Mouse (Mus musculus): ENCODE data around the gene Phf8.
"Not testable (repeated sequence)": the region's sequence is repeated elsewhere in the genome, so short reads cannot be mapped to it uniquely, and the experiment has no call there.

Phf8 gene

DNA sequence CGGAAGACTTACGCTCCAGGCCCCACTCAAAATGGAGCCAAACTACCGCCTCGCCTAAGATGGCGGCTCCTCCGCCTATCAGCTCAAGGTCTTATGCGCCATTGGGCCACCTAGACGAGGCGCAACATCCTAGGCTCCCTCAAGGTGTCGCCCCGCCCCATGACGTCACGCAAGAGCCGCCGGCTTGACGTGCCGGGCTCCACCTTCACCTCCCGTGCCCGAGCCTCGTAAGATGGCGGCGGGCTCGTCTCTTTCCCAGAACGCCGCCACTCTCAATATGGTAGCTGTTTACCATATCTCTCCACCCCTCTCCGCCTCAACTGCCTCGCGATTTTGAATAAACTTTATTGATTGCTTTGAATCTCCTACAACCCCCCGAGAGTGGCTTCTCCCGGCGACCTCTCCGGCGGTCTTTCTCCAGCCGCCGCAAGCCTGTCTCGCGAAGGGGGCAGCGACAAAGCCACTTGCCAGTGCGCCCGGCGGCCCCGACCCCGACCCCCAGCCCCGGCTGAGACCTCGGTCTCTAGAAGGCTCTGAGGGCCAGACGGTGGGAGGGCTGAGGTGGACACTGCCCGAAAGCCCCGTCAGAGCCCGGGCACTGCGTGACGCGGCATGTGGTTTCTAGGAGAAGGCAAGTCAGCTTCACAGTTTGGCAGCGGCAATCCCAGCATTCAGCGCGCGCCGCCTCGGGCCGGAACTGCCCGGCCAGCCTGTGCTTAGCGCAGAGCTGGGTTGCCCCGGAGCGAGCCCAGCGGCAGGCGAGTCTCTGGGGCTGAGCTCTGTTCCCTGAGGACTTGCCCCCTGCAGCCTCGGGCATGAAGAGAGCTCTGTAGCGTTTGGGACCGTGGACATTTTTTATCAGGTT lies at the start of gene Phf8:
Gene Phf8 (plus strand): TSS at position 215 of the 865 bp plus-strand sequence.
- peak; percentile 85 for DNase-seq (ENCODE audit: low read depth)

DNA sequence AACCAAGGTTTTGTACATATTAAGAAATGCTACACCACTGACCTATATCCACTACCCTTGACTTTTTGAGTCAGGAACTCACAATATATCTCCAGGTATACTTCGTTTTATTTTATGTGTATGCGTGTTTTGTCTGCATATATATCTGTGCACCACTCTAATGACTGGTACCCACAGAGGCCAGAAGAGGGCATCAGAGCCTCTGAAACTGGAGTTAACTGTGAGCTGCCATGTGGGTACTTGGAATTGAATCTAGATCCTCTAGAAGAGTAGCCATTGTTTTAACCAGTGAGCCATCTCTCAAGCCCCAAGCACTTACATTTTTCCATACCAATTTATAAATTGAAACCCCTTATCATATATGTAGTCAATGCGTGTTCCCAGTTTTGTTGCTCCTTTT lies 32.3 kb upstream of the Phf8 start:
- no peak for DNase-seq (ENCODE audit: low read depth)

GRCm38 (mm10) chrX:151493269-151493668 lies 27.2 kb upstream of the Phf8 start:
- DNase-seq (ENCODE audit: low read depth) = not testable (repeated sequence)

DNA sequence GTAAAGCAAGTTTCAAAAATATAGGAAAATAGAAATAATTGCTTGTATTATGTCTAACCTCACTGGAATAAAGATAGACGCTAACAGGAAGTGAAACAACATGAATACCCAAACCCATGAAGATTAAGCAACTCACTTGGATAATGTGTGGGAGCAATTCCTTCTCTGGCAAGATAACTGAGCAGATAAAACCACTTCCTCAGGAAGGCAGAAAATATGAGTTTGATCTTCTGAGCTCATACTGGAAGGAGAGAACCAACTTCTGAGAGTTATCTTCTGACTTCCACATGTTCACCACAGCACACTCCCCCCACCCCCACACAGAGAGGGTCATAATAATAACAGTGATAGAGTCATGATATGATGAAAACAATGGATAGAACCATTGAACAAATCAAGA lies 23.9 kb upstream of the Phf8 start:
- no peak for DNase-seq (ENCODE audit: low read depth)

GRCm38 (mm10) chrX:151508536-151508935 lies 11.9 kb upstream of the Phf8 start:
- DNase-seq (ENCODE audit: low read depth) = no peak

DNA sequence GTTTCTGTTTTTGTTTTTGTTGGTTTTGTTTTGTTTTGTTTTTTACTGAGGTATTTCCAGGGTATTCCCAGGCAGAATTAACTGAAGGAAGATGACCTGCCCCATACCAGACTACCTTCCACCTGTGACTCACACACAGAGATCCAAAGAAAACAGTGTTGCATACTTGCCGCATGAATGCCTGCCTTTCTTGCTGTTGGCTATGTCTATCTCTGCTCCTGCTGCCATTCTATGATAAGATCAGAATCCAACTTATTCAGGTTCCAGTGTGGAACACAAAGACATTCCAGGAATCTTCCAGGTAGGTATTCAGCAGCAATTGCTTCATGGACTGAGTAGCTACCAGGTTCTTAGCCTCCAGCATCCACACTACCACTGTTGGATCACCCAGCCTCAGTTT lies 10.6 kb upstream of the Phf8 start:
- no peak for DNase-seq (ENCODE audit: low read depth)

- DNase-seq (ENCODE audit: low read depth) = no peak
These were observed 7.4 kb upstream of the Phf8 start for GRCm38 (mm10) chrX:151513066-151513465.

GRCm38 (mm10) chrX:151513694-151514093 lies 6.8 kb upstream of the Phf8 start:
- no peak for DNase-seq (ENCODE audit: low read depth)

DNA sequence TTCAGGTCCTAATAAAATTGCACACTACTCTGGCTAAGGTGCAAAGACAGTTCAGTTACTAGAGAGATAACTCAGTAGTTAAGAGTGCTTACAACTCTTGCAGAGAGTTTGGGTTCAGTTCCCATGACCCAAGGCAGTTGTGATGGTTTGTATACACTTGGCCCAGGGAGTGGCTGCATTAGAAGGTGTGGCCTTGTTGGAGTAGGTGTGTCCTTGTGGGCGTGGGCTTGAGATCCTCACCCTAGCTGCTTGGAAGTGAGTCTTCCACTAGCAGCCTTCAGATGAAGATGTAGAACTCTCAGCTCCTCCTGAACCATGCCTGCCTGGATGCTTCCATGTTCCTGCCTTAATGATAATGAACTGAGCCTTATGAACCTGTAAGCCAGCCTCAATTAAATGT lies 2.3 kb upstream of the Phf8 start:
- no peak for DNase-seq (ENCODE audit: low read depth)

- no peak for DNase-seq (ENCODE audit: low read depth)
These were observed 380 bp upstream of the Phf8 start for GRCm38 (mm10) chrX:151520127-151520457.

DNA sequence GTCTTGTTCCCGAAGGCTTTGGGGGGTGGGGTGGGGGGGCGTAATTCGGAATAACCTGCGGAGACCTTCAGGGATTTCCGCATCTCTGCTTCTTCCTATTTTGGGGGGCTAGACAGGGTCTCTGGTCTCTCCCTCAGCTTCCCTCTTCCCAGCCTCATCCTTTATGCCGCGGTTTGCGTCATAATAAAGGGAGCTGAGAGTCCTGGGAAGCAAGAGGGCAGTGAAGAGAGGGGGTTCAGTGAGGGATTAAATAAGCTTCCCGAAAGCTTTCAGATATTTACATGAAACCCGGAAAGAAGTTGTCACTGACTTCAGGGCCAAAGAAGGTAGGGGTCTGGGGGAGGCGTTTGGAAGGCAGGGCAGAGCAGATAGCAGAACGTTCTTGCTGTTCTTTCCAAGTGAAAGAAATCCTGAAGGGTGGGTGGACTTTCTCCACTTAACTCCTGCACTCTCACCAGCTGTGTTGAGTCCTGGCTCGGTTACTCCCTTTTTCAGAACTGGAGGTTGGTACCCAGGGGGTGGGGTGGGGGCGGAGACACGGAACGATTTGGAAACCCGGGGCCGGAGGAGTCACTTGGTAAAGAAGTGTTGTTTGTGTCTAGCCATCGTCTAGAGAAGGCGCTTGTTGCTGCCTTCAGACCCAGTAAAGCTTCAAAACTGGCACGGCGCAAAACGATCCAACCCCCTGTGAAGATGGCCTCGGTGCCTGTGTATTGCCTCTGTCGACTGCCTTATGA lies 1.5 kb downstream of the Phf8 start:
- DNase-seq (ENCODE audit: low read depth) = peak; percentile 32

DNA sequence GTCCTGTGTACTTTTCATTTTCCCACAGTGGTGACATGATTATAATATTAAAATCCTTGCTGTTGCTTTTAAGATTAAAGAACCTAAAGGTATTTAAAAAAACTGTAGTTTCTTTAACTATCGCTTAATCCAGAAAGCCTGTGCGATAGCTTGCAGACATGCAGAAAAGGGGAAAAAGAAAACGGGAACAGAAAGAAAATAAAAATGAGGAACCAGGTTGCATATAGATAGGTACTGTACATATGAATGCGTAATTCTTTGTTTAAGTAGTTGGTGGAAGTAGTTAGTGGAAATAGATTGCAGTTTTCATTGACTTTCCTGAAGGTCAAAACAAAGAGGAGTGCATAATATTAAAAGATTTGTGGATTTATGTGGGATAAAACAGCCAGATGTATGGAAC lies 32.9 kb downstream of the Phf8 start:
- no peak for DNase-seq (ENCODE audit: low read depth)

DNA sequence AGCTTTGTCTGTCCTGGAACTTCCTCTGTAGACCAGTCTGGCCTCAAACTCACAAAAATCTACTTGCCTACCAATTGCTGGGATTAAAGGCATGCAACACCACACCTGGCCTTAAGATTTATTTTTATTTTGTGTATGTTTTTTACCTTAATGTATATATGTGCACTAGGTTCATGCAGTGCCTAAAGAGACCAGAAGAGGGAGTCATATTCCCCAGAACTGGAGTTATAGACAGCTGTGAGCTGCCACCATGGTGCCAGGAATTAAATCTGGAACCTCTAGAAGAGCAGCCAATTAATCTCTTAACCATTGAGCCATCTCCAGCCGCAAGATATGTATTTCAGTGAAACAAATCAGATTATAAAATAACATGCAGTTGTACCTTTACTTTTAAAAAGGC lies 54.7 kb downstream of the Phf8 start:
- DNase-seq (ENCODE audit: low read depth) = peak; percentile 6

DNA sequence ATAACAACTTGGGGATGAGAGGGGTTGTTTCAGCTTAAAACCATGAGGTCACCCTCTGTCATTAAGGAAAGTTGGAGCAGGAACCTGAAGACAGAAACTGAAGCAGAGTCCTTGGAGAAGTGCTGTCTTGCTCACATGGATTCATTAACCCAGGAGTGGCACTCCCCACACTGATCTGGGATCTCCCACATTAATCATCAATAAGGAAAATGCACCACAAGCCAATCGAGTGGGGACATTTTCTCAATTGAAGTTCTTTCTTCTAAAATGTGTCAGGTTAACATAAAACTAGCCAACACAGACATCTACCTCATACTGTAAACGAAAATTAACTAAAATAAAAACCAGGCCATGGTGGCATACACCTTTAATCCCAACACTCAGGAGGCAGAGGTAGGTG lies 122.9 kb downstream of the Phf8 start:
- no peak for DNase-seq (ENCODE audit: low read depth)

DNA sequence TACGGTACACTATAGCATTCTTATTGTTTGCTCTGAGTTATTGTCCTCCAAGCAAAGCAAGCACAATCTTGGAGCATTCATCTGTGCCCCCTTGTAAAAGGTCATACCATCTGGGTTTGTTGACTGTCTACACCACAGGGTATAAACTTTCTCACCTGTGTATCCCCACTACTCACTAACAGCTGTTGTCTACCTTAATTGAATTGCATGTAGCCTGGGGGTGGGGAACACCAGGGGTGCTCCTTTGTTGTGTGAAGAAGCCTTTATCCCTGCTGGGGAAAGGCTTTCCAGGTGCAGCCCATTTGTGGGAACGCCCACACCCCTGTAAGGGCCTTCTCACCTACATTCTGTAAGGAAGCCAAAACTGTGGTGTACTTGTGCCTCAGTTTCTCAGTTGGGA lies 133.3 kb downstream of the Phf8 start:
- DNase-seq (ENCODE audit: low read depth) = no peak

- no peak for DNase-seq (ENCODE audit: low read depth)
These were observed 154.2 kb downstream of the Phf8 start for GRCm38 (mm10) chrX:151674492-151675171.

All from c-Kit-positive CD71-positive TER-119-negative erythroid progenitor cells, embryonic 14.5 days (primary cell).